Mouse (Mus musculus): ENCODE data around the gene Crybb1.

The Crybb1 gene

DNA sequence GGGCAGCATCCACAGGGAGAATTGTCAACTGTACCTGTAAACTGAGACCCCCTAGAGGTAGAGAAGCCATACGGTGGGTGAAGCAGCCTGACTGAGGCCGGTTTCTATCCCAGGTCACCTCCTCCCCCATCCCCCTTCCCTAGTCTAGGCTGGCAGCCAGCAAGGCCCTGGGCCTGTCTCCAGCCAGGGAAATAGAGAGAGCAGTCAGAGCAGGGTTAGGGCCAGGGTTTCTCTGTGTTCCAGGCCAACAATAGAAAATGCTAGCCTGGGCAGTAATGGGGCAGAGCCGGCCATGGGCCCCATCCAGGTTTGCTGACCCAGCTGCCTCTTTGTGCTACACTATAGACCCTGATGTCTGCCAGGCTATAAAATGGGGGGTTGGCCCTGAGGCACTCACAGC, at the start of gene Crybb1:
Gene Crybb1 (plus strand): TSS at position 390 of the 400 bp plus-strand sequence.
- no peak for DNase-seq (ENCODE audit: low spot score)

- DNase-seq (ENCODE audit: low spot score): no peak
Observed at GRCm38 (mm10) chr5:112206543-112207255, 48.9 kb upstream of the Crybb1 start.

GRCm38 (mm10) chr5:112208321-112208720, 47.3 kb upstream of the Crybb1 start:
- DNase-seq (ENCODE audit: low spot score): no peak

- no peak for DNase-seq (ENCODE audit: low spot score)
Observed at GRCm38 (mm10) chr5:112210104-112210503, 45.5 kb upstream of the Crybb1 start.

DNA sequence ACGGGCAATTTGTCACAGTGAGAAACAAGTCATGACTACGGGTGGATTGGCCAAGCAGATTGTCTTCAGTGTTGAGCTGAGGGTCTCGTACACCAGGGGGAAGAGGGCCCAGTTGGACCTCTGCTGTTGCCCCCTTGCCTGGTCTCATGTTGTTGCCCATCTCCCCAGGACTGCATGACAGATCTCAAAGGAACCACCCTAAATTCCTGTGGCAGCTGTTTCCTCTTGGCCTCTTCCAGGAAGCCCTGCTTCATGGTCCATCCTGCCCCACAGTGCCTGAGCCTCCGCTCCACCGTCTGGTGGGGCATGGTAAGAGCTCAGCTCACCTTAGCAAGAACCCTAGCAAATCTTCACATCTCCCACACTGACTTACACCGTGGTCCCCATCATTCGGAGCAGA, 43.7 kb upstream of the Crybb1 start:
- DNase-seq (ENCODE audit: low spot score): no peak

DNA sequence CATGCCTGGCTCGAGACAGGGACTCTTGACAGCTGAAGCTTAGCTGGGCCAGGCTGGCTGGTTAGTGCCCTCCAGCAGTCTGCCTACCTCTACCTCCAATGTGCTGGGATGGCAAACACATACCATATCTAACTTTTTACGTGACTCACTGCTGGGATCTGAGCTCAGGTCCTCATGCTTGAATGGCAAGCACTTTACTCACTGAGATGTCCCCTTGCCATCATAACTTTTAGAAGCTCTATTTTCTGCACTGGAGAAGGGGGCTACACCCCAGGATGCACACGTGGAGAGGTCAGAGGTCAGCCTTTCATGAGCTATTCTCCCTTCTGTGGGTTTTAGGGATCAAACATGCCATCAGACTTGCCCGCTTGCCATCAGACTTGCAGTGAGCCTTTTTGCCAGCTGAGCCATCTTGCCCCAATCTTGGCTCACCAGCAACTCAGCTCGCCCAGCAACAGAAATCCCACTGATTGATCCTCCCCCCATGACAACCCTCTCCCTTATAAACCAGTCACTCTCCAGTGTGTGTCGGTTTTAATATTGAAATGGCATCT, 42.8 kb upstream of the Crybb1 start:
- no peak for DNase-seq (ENCODE audit: low spot score)

- DNase-seq (ENCODE audit: low spot score): no peak
Observed at GRCm38 (mm10) chr5:112213331-112214240, 42.0 kb upstream of the Crybb1 start.

GRCm38 (mm10) chr5:112214419-112214818, 41.2 kb upstream of the Crybb1 start:
- DNase-seq (ENCODE audit: low spot score): no peak

- no peak for DNase-seq (ENCODE audit: low spot score)
Observed at GRCm38 (mm10) chr5:112215291-112215751, 40.3 kb upstream of the Crybb1 start.

DNA sequence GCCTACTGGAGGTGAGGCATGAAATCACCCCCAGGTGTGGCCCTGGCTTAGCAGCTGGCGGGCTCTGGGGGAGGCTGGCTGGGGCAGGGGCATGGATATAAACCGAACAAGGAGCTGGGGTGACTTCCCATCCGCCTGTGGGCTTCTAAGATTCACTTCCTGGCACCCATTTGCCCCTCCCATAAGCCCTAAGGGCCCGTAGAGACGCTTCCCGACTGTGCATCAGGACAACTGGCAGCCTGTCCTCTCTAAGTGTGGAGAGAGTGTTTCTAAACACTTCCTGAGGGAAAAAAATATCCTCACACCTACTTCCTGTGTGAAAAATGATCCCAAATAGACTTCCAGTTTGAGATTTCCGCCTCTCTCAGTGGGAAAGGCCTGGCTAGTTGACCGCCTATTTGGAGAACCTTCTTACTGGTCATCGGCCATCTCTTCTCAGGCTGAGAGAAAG, 39.8 kb upstream of the Crybb1 start:
- no peak for DNase-seq (ENCODE audit: low spot score)

DNA sequence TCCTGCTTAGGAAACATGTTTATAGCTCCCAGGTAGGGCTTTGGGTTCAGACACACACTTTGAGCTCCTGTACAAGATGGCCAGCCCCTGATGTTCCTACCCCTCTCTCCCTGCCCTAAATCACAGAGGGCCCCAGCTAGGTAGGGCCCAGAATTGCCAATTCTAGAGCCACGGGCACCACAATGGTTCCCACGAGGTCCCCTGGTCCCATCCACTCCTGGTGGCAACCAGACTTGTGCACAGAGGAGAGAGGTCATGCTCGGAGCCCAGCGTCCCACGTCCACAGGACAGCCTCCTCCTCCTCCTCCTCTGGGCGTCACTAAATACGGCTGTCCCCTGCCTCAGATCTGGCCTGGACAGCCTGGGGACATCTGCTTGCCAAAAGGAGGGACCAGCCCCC, 39.3 kb upstream of the Crybb1 start:
- no peak for DNase-seq (ENCODE audit: low spot score)

DNA sequence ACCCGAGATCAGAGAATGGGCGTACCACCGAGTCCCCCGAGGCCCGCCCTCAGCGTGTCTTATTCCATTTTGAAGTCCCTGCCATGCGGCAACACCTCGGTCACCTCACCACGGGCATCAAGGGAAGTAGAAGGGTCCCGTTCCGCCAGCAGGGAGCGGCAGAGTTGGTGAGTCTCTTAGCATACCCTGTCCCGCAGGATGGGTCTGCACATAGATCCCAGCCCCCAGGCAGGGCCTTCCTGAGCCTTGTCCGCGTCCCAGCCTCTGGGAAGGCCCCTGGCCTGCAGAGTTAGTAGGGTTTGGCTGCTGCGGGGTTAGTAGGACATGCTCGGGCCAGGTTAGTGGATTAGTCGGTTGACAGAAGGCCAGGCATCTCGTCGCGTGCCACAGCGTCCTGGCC, 38.6 kb upstream of the Crybb1 start:
- DNase-seq (ENCODE audit: low spot score): no peak

DNA sequence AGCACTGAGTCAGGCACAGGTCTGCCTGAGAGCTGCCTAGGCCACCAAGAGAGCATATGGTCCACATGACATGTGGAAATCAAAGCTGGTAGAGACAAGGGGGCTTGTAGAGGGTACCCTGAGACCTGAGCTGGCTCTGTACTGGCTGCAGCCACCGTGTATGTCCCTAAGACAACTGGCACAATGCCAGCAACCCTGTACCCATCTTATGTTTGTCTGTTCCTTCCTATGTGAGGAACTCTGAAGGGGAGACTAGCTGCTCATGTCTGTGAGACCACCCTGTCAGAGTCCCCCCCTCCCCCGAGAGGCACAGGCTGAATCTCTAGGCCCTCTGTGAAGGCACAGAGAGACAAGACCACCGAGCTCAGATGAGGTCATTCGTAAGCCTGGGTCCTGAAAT, 36.9 kb upstream of the Crybb1 start:
- no peak for DNase-seq (ENCODE audit: low spot score)

- DNase-seq (ENCODE audit: low spot score): no peak
Observed at GRCm38 (mm10) chr5:112219398-112219797, 36.2 kb upstream of the Crybb1 start.

- no peak for DNase-seq (ENCODE audit: low spot score)
Observed at GRCm38 (mm10) chr5:112220203-112220602, 35.4 kb upstream of the Crybb1 start.

- no peak for DNase-seq (ENCODE audit: low spot score)
Observed at GRCm38 (mm10) chr5:112225591-112225990, 30.0 kb upstream of the Crybb1 start.

- DNase-seq (ENCODE audit: low spot score): no peak
Observed at GRCm38 (mm10) chr5:112227354-112227753, 28.3 kb upstream of the Crybb1 start.

GRCm38 (mm10) chr5:112227898-112228239, 27.7 kb upstream of the Crybb1 start:
- no peak for DNase-seq (ENCODE audit: low spot score)

DNA sequence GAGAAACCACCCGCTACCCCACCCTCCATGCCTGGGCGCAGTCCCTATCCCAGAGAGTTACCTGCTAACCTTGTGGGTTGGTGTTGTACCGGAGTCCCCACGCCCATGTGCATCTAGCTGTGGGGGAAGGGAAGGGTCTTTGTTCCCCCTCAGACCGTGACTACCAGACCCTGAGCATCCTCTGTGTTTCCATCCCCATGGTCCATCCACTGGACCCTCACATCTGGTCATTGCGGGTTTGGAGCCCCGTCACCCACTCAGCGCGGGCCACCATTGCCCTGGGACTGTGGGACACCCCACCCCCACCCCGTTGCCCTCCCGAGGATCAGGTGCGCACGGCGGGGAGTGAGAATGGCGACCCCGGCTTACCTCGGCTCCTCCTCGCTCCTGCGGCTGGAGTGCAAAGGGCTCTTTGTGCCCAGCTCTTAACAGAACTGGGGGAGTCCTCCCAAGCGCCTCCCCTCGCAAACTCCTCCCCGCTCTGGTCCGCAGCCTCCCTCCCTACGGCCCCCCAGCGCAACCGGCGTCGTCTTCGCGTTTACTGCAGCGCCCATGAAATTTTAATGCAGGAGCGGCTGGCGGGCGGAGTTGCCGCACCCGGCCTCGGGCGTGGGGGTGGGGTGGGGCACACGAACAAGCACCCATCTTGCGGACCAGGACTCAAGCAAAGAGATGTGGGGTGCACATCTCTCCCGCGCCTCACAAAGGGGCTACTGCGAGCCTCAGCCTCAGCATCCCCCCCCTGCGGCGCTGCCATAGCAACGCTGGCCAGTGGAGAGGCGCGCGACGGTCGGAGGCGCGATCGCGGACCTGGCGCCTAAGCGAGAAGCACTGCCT, 27.2 kb upstream of the Crybb1 start:
- no peak for DNase-seq (ENCODE audit: low spot score)

DNA sequence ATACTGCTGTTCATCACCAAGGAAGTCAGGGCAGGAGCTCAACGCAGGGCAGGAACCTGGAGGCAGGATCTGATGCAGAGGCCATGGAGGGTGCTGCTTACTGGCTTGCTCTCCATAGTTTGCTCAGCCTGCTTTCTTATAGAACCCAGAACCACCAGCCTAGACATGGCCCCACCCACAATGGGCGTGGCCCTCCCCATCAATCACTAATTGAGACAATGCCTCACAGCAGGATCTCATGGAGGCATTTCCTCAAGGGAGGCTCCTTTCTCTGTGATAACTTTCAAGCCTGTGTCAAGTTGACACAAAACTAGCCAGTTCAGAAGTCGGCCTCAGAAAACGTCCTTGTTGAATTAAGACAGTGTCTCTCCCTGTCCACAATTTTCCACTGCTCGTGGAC, 19.8 kb upstream of the Crybb1 start:
- DNase-seq (ENCODE audit: low spot score): no peak

GRCm38 (mm10) chr5:112236631-112237030, 19.0 kb upstream of the Crybb1 start:
- no peak for DNase-seq (ENCODE audit: low spot score)

DNA sequence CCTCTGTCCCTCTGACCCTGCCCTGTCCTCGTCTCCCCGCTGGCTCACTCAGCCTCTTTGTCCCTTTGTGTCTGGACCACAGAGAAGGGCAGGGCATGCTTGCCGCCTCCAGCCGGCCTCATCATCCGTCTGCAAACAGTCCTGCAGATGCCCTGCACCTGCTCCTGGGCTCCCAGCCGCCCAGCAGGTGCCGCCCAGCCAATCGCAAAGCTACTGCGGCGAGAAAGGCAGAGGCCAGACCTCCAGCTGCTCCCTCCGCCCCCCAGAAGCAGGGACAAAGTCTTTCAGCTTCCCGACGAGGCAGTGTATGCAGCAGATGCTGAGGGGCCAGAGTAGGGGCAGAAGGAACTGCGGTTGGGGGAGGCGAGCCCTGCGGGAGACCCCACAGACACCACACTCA, 18.2 kb upstream of the Crybb1 start:
- DNase-seq (ENCODE audit: low spot score): no peak
